Mouse (Mus musculus): ENCODE data around the gene Pafah1b2. TPM values are rescaled to one million over a fixed set of nuclear protein-coding genes. Genes with fewer than 3 reads are reported as not detected.

Pafah1b2 gene
- total and polyA plus RNA-seq, 3 experiments = 96.7 to 167 (median 154) TPM

DNA sequence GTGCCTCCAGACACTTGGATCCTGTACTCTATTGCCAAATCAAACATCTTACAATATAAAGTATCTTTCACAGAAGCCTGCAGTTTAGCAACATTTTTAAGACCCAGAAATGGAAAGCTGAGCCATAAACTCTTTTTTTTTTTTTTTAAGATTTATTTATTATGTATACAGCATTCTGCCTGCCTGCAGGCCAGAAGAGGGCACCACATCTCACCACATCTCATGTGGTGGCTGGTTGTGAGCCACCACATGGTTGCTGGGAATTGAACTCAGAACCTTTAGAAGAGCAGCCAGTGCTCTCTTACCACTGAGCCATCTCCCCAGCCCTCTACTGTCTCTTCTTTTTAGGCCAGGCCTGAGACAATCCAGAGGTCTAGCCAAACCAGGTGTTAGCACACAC is 31.2 kb downstream of the Pafah1b2 start:
- no peak for DNase-seq

DNA sequence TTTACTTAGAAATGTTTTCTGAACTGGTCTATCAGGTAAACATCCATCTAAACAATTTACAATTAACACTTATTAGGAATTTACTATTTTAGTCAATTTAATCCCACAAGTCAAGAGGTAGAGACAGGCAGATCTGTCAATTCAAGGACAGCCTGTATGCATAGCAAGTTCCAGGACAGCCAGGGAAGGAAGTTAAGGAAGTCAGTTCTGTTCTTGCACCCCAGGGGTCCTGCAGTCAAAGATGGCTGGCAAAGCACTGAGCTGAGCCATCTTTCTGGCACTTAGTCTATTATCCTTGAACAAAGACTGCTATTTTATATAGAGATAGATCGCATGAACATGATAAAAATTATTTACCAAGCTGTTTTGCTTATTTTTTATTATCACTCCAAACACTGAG is 31.9 kb downstream of the Pafah1b2 start:
- DNase-seq = no peak

DNA sequence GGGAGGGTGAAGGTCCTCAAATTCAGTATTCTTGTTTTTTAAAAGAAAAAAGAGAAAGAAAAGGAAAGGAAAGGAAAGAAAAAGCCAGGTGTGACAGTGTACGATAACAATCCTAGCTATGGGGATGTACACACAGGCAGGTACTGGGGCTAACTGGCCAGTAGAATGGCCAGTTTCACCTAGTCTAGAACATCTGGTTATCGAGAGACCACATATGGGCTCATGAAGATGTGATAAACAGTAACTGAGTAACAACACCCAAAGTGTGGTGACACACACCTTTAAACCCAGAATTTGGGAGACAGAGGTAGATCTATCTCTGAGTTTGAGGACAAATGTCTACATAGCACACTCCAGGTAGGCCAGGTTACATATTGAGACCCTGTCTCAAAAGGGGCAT is 32.7 kb downstream of the Pafah1b2 start:
- no peak for DNase-seq

DNA sequence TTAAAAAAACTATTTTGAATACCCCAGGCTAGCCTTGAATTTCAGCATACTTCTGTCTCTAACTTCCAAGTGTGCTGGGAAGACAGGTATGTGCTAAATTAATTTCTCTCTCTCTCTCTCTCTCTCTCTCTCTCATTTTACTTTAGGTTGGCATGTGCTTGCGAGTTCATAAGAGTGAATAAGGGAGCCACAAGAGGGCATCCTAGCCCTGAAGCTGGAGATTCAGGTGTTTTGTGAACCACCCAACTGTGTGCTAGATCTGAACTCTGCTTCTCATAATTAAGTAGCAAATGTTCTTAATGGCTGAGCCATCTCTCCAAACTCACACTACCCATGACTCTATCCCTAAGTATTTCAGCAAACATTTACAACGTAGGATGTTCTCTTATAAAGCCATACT is 35.6 kb downstream of the Pafah1b2 start:
- DNase-seq = no peak

DNA sequence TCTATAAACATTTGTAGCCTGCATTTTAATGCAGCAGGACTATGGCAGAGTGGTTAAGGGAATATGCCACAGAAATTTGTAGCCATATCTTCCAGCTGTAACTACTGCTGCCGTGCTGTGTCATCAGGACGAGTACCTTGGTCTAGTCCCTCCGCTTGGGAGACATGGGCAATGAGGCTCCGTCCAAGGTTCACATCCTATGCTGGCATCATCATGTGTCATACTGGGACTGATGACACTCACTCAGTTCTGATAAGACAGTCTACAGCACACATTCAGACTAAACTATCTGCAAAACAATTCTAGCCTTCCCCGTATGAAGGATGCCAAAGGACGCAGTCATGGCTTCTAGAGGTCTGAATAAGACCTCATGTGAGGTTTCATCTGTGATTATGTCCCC is 48.9 kb downstream of the Pafah1b2 start:
- peak; percentile 59 for DNase-seq

DNA sequence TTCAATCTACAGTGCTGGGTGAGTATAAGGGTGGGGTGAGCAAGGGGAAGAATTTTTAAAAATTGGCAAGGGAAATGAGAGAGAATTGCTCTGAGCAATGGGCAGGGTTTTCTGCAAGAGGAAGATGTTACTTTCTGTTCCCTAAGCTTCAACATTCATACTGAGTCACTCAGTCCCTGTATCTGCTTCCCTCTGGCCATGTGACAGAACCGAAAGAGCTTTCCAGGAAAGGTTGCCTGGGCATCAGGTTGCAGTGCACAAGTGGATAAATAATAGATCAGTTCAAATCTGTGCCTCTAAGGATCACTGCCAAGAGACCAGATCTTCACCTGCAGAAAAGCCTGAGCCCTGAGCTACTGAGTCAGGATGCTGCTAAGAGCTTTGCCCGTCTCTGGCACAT is 50.6 kb downstream of the Pafah1b2 start:
- peak; percentile 64 for DNase-seq

DNA sequence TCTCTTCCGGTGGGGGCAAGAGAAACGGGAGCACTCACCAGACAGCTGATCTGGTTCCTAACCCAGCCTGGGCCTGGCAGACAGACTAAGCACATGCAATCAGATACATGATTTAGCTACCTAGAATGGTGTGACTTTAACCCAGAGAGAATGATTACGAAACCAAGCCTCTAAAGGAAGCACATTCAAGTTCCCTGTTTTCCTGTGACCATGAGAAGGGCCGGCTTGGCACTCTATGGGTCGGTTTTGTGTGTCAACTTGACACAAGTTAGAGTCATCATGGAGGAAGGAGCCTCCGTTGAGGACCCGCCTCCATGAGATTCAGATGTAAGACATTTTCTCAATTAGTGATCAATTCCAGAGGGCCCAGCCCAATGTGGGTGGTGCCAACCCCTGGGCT is 52.8 kb downstream of the Pafah1b2 start:
- DNase-seq = peak; percentile 53

DNA sequence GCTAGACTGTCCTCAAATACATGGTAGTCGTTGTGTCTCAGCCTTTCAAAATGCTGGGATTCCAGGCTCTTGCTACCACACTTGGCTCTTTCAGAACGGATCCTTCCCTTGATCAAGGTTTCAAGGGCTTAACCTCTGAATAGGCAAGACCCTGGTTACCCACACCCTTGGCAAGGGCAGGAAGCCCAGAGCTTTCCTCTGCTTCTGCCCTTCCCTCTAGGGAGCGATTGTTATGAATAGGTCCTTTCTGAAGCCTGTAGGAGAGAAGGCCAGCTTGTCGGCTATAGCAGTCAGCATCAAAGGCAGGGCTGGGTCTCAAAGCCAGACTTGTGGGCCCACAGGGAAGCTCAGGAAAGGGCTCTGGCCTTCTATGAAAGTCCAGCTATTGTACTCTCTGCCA is 53.6 kb downstream of the Pafah1b2 start:
- DNase-seq = peak; percentile 49

DNA sequence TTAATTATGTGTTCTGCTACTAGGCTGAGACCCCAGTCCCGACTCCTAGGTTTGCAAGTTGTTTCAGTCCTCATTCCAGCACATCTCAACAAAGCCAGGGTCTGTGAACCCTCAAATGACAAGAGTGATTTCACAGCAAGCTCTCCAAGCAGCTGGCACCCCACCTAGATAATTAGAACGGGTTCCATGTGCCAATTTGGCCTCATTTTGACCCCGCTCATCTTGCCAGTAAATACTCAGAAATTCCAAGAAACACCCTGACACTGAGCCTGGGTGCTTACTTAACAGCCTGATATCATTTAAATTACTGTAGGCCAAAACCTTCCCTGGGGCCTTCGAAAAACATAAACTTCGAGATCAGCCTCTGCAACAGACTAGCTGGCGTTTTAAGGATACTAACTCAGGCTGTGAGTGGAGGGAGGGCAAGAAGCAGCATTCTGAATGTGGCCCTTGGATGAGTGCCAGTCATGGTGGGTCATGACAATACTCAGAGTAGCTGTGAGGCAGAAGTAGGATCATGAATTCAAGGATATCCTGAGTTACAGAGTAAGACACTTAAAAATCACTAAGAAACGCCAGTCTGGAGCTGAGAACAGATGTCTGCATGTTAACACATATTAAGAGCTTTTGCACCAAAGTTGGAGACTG is 54.3 kb downstream of the Pafah1b2 start:
- peak; percentile 71 for DNase-seq

DNA sequence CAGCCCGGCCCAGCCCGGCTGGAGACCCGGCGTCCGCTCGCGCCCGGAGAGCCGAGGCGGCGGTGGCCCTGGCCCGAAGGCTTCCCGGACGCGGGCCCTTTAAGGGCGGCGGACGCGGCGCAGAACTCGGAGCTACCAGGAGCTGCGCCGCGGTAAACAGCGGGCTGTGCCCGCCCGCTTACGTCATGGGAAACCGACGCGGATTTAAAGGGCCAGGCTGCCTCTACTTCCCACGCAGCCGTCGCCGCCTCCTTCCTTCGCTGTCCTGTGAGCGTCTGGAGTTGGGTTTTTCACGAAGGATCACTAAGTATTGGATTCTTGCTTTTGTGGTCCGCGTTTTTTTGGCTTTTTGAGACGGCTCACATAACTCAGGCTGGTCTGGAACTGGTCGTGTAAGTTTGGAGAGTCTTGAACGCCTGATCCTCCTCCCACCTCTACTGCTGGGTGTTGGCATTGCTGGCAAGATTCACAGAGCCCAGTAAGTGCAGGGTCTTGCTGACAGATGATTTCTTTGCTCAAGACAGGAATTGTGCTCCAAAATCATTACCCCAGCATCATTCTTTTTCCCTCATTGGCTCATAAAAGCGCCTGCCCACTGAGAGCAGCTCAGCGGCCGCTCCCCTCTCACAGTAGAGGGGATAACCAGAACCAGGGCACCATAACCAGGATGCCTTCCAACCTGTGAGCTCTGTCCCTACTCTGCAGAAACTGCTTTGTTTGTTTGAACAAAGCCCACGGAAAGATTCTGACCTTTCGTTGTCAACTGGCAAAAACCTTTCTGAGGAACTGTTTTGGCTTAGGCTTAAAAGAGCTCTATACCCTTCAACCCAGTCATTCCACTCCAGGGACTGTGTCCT is 57.2 kb downstream of the Pafah1b2 start, which contains the start of gene Sidt2:
Sidt2 (minus strand) TSS at position 152 of the 857 bp plus-strand sequence.
- DNase-seq = peak; percentile 94

DNA sequence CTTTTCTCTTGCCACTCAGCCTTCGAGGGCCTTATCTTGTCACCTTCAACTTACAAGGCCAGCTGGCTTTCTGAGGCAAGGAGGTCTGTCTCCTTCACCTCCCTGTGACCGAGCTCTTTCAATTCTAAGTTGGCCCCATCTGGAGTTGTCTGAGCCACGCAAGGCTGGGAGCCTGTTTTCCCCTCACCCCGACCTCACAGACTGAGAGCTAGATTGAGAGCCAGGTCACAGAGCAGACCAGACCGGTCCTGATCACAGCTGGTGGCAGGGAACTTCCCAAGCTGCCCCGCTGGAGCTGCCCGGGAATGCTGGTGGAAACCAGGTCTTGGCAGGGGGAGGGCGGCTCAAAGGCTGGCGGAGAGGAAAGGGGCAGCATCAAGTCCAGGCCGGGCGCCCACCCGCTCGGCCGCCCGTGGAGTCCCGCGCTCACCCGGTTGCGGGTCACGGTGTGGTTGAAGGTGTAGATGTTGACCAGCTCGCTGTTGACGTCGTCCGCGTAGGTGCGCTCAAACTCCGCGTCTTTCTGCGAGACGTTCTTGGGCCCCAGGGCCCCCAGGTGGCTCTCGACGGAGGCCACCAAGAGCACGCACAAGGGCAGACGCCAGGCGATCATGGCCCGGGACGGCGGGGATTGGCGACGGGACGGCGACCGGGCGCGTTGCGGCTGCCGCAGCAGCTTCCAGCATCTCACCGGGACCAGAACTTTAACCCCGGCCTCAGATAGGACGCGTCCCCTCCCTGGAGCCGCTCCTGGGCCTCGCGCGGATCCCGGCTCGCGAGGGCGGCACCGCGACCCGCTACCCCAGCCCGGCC is 58.0 kb downstream of the Pafah1b2 start:
- peak; percentile 78 for DNase-seq

DNA sequence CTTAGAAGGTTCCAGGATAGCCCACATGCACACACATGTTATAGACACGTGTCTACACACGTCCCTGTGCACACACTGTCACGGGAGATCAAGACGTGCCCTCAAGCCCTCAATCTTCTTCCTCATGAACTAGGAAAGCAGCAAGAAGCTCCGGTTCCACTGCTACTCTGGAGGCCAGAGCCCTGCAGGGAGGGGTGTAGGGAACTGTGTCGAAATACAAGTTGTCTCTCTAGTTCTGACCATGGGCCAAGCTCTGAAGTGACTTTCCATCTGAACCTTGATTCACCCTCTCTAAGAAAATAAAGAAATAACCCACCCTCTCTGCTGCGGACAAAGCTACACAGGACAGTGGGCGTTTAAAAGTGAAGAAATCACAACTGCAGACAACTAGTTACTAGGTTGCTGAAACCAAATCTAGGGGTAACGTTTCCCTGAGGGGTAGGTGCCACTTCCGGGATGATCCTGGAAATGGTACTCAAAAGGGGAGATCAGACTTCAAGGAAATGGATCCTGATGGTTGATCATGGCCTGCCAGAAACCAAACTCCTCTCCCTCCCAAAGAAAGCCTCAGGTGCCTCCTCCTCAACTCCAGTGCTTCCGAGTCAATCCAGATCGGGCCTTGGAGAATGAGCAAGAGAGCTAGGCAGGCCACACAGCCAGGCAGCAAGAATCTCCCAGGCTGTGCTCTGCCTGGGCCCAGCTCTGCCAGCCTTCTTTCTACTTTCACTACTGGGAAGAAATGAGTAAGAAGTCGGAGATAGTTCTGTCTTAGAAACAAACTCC is 58.8 kb downstream of the Pafah1b2 start:
- peak; percentile 69 for DNase-seq

DNA sequence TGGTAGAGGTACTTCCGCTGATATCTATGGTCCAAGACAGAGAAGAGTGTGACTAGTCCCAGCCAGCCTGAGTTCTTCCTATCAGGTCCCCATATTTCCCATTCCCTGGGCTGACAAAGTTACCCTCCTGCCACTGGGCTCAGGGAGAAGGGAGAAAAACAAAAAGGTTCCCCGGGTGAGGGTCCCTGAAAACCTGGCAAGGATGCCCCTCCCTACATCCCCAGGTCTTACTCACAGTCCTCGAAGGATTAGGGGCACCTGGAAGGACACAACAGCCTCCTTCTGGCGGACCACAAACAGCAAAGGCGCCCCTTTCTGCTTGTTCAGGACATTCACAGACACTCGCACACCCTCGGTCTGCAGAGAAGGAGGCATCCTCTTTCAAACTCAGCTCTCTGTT is 59.6 kb downstream of the Pafah1b2 start:
- DNase-seq = no peak

DNA sequence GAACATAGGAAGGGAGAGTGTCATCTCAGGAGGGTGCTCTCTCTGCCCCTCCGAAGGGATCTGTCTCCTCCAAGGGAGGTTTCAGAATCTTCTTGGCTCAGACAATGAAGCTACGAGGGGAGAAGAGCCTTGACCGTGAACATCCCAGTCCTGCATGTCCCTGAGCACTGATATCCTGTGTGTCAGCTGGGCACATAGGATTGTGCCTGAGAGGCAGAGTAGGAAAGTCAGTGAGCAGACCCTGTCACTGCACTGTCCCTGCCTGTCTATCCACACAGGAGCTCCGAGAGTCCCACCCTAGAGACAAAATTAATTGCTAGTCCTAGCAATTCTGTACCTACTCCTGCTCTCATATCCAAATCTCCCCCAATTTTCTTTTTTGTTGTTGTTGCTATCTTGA is 60.4 kb downstream of the Pafah1b2 start:
- DNase-seq = no peak

DNA sequence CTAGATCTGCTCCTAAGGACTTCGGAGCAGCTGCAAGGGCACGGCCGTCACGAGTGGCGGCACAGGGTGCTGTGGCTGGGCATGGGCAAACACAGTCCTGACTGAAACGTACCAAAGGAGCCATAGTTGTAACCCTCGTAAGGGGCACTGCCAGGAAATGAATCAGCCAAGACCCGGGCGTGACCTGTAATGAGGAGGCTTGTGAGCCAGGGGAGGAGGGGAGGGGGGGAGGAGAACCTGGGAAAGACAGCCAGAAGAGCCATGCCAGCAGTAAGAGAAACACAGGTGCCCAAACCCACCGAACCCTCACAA is 65.7 kb downstream of the Pafah1b2 start:
- DNase-seq = no peak

DNA sequence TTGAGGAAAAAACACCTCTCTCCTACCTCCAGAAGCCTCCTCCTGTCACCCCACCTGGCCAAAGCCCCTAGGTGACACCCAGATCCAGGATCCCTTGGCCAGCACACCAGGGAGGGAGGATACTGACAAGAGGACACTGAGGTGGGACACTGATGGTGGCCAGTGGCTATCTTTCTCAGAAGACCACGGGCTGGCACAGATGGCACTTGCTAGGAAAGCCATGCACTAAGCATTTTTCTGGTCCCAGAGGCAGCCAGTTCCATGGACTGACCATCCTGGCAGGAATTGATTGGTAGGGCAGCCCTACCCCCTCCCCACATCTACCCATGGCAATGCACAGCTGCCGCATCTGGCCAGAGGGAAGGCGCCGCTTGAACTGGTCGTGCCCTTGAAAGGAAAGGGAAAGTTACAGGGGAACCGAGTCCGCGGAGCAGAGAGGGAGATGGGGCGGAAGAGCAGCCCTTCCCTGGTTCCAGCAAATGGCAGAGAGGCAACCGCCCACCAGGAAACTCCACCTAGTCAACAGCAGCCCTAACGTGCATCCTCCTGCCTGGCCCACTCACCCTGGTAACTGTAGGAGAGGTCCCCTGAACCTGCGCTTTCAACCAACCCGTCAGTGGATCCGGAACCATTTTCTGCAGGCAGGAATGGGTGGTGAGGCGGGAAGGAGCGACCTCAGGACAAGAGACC is 66.2 kb downstream of the Pafah1b2 start:
- no peak for DNase-seq

DNA sequence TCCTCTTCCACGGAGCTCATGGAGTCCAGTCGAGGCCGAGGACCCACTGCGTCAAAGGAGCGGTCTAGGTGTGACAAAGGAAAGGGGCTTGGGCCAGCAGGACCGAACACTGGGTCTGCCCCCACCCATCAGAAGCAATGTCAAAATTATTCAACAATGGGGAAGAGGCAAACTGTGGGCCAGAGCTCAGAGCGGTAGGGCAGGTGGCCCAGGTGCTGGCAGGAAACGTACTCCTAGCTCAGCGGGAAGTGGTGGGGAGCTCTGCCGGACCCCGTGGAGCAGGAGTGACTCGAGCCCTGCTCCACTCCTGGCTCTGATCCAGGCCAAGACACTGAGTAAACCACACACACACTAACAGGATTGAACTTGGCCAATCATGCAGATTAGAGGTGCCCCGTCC is 66.8 kb downstream of the Pafah1b2 start:
- DNase-seq = no peak

DNA sequence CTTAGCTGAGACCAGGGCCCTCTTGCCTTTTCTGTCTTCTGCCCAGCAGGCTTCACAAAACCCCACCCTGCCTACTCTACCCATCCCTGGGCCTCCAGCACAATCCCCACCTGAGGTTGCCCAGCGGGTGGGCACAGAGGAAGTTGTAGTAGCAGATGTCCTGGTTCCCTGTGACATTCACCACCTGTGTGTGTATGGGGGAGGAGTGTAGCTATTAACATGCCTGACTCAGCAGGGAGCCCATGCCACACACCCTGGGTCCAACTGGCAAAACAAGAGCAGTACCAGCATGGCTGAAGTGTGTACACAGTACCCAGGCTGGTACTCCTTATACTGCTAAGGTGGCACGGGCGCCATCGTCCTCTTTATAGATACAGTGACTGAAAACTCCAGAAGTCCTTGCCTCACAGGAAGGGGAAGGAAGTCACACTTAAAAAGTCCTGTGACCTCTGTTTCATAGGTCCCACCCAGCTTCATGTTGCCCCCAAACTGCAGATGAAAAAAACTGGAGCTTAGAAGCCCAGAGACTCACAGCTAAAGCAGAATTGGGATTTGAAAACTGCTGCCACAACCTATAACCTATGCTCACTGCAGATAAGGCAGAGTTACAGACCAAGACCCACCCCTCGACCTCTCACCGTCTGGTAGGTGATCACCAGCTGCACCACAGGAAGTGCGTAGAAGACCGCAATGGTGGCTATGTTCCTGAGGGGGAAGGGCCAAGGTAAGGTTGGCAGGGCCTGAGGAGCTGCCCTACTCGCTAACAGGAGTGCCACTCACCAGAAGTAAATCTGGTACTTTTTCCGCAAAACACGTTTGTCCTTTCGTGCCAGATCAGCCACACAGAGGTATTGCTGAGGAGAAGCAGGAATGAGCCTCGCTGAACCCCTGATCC is 67.7 kb downstream of the Pafah1b2 start:
- no peak for DNase-seq

DNA sequence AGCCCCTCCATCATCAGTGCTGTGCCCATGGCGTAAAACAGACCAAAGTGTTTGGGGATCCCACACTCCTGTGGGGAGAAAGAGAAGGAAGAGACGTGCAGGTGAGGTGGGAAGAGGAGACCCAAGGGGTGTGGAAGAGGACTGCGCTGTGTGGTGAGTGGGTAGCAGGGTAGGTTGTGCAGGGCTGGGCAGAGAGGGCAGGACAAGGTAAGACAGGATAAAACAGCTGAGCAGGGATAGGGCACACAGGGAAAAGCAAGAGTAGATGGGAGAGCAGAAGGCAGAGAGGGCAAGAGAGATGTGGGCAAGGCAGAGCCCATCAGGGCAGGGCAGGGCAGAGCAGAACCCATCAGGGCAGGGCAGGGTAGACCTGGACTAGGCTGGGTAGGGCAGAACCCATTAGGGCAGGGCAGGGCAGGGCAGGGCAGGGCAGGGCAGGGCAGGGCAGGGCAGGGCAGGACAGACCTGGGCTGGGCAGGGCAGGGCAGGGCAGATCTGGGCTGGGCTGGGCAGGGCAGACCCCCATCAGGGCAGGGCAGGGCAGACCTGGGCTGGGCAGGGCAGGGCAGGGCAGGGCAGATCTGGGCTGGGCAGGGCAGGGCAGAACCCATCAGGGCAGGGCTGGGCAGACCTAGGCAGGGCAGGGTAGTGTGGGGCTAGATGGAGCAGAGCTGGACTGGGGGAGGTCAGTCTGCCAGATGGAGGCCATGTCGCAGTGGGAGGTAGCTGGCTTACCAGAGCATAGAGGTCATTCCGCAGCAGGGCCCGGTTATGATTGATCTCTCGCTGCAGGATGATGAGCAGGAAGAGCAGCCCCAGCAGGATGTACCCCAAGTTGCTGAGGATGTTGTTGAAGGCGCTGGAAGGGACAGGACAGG is 68.6 kb downstream of the Pafah1b2 start:
- no peak for DNase-seq
